Mouse (Mus musculus) inflammation-experienced regulatory T-cells, adult 6 months (primary cell): ENCODE data around the gene Vegfb. TPM values are rescaled to one million over a fixed set of nuclear protein-coding genes. Genes with fewer than 3 reads are reported as not detected.

Source experiments
- ATAC-seq: one replicate; pipeline ENCODE4 v1.8.0; 2017
- polyA plus RNA-seq, 3 experiments: library from polyadenylated mRNA; unstranded; fragments of 100-300 nt; shearing (Covaris generic); gene quantifications; one replicate each; pipeline ENCODE4 v1.2.1; 2017

Gene Vegfb
- polyA plus RNA-seq, 3 experiments from 2014 or later: 2.5 to 3.6 (median 3.5) TPM

DNA sequence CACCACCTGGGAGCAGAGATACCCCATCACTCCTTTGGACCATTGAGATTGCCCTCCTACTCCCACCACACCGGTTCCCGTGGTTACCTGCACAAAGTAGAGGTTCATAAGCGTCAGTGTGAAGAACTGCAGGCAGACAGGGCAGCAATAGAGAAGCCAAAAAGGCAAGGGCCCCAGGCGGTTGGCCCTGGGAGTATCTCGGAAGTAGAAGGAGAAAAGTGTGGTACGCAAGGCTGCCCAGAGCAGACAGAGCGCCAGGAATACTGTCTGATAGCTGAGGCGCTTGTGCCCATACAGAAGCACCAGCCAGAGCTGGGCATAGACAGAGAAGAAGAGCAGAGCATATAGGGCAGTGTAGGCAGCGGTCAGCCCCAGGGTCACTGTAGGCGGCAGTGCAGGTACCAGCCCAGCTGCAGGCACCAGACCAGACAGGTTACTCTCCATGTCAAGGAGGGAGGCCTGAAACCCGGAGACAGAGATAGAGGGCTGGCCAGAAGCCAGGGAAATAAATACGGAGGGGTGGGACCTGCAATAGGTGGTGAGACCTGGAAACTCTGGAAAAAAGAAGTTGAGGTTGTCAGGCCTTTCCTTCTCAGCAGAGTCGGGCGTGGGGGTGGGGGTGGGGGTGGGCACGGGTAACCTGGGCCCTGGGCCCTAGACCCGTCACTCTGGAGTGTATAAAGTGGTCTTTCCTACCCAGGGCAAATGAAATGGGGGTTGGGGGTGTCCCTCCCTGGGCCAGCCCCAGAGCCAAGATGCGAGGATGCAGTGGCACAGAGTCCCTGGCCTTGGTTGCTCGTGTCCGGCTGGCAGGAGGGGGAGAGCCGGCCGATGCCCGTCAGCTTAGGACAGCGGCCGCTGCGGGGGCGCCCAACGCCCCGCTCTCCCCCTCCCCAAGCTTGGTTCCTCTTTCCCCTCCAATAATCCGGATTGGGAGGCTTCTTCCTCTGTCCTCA, 46.8 kb downstream of the Vegfb start:
- no peak for ATAC-seq

GRCm38 (mm10) chr19:6939106-6940002, 48.1 kb downstream of the Vegfb start:
- ATAC-seq: no peak

DNA sequence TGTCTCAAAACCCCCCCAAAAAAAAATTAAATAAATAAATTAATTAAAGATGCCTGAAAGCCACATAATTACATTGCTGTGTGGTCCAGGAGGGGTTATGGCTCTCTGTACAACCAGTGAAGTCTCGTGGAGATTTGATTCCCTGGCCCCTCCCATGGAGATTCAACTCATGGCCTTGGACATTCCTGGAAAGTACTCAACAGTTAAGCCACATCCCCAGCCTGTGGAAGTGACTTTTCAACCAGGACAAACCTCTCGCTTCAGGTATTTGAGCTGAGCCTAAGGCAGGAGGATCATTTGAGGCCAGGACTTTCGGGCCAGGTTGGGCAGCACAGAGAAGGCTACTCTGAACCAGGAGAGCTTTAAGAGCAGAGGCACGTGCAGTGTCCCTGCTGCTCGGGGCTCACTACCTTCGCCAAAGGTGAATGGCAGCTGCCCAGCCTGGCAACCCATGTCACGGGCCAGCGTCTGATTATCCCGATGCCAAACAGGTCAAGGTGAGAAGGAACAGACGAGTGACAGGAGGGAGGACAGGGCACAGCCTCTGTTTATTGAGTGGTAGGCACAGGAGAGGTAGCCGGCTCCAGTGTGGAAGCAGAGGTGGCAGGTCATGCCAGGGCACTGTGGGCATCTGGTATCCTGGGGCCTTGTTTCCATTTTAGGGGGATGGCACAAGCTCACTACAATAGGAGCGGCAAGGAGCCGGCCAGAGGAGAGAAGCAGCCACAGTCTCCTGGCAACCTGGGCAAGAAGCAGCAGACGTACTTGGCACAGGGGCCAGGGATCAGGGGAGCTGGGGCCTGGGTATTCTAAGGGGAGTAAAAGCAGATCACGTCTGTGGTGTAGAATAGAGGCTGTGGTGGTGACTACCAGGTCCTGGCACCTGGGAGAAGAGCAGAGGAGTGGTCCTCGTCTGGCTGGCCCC, 49.6 kb downstream of the Vegfb start:
- no peak for ATAC-seq

- ATAC-seq: no peak
Observed at GRCm38 (mm10) chr19:6936299-6936698, 51.2 kb downstream of the Vegfb start.

DNA sequence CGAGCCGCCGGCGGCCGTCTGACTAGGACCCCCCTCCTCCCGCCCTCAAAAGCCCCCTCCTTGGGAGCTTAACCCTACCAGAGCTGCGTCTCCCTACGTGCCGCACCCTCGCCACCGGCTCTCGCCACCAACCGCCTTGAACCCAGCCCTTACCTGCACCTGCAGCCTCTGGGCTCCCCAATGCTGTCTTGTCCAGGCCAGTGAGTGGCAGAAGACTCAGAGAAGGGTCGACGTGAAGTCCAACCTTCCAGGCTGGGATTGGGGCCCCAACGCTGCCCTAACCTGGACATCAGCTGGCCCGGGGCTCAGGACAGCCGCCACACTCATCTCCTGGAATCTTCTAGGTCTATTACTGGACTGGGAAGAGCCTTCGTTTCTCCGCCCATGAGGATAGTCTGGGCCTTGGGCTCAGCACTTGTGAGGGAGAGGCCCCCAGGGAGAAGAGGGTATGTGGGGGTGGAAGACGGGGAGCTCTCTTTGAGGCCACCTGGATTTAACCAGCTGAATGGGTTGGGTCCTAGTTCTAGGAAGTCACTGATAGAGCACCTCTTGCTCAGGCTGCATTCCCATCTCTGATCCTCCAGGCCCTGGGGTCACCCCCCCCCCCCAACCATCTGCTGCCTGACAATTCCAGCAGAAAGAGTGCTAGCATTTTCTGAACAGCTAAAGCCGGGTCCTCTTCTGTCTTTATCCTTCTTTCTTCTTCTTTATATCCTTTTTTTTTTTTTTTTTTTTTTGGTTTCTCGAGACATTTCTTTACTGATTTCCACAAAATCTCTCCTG, 53.1 kb downstream of the Vegfb start, which contains the start of gene Kcnk4:
Gene Kcnk4 (minus strand): TSS at position 321 of the 783 bp plus-strand sequence.
- no peak for ATAC-seq

DNA sequence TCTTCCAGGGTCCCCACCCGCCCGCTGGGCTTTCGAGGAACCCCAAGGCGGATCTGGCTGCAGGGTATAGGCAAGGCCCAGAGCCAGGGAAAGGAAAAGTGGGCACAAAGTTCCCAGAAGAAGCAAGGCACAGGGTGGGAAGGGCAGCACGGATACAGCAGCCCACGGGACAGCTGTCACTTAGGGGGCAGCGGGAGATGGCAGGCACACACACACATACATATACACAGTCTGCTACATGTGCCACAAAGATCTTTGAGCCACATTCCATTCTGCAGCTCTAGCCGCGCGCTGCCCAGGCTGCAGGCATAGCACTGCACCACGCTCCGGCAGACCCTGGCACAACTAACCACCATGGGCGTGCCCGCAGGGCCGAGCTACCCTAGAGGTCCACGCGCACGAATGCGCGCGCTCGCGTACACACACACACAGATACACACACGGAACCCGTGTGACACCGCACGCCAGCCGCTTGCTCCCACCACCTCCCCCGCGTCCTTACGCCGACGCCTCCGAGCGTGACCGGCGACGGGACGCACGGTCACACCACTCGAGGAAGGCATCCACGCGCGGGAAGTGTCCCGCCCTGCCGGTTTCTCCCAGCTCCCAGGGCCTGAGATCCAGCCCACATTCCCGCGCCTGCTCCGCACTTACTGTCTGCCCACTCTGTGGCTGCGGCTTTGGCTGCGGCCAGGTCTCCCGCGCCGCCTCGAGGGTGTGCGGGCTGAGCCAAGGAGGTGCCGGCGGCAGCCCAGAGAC, 53.8 kb downstream of the Vegfb start:
- ATAC-seq: no peak

DNA sequence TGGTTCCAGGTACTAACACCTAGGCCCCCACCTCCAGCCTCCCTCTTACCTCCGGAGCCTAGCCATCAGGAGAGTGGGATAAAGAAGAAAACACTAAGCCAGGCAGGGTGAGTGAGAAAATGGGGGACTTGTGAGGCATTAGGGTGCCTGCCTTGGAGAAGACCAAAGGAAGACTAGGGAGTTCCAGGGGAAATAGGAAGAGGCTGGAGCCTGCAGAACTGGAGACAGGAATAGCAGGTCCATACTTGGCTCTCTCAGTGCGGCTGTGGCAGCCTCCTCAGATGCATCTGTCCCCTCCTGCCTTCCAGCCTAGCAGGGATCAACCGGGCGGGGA, 54.4 kb downstream of the Vegfb start:
- no peak for ATAC-seq

Other genes with a start within 250 kb of the Vegfb start
- 10 to 100 TPM in 1 of 3 experiments, 1 to 10 TPM in 2; 7.4 to 13.5 (median 8.6) TPM for gene Rps6ka4, start 147.0 kb downstream of the Vegfb start, polyA plus RNA-seq
- gene Ccdc88b, start 129.4 kb downstream of the Vegfb start, polyA plus RNA-seq: 1 to 10 TPM; 4.4 to 5.8 (median 4.7) TPM
- 100 to 1,000 TPM; 143 to 219 (median 200) TPM for gene Trmt112, start 78.0 kb downstream of the Vegfb start, polyA plus RNA-seq
- 100 to 1,000 TPM; 209 to 245 (median 241) TPM for gene Prdx5, start 77.5 kb downstream of the Vegfb start, polyA plus RNA-seq
- 1 to 10 TPM; 2.3 to 4.4 (median 4.2) TPM for gene Esrra, start 65.8 kb downstream of the Vegfb start, polyA plus RNA-seq
- gene Catsperz, start 62.3 kb downstream of the Vegfb start, polyA plus RNA-seq: under 1 TPM in 1 of 3 experiments, not detected in 2; 0.59 TPM
- gene Kcnk4, start 53.1 kb downstream of the Vegfb start, polyA plus RNA-seq: not detected
- gene Bad, start 45.8 kb downstream of the Vegfb start, polyA plus RNA-seq: 10 to 100 TPM; 42.9 to 55.0 (median 47.6) TPM
- gene Gpr137, start 45.2 kb downstream of the Vegfb start, polyA plus RNA-seq: 10 to 100 TPM in 1 of 3 experiments, 1 to 10 TPM in 2; 4.6 to 13.0 (median 9.1) TPM
- 10 to 100 TPM; 18.2 to 35.2 (median 29.7) TPM for gene Ppp1r14b, start 12.7 kb downstream of the Vegfb start, polyA plus RNA-seq
- 1 to 10 TPM; 2.8 to 4.3 (median 3.6) TPM for gene Plcb3, start 11.2 kb downstream of the Vegfb start, polyA plus RNA-seq
- gene Fkbp2, start 7.2 kb downstream of the Vegfb start, polyA plus RNA-seq: 100 to 1,000 TPM in 1 of 3 experiments, 10 to 100 TPM in 2; 44.0 to 102 (median 47.1) TPM
- gene Dnajc4, start 4.9 kb upstream of the Vegfb start, polyA plus RNA-seq: 10 to 100 TPM; 34.1 to 59.7 (median 59.0) TPM
- gene Nudt22, start 8.5 kb upstream of the Vegfb start, polyA plus RNA-seq: 10 to 100 TPM; 23.7 to 35.3 (median 33.7) TPM
- gene Trpt1, start 8.5 kb upstream of the Vegfb start, polyA plus RNA-seq: 10 to 100 TPM in 1 of 3 experiments, 1 to 10 TPM in 2; 6.4 to 12.8 (median 8.2) TPM
- 100 to 1,000 TPM; 253 to 288 (median 257) TPM for gene Fermt3, start 31.8 kb upstream of the Vegfb start, polyA plus RNA-seq
- gene Stip1, start 52.3 kb upstream of the Vegfb start, polyA plus RNA-seq: 100 to 1,000 TPM; 104 to 160 (median 120) TPM
- gene Macrod1, start 69.2 kb upstream of the Vegfb start, polyA plus RNA-seq: 1 to 10 TPM in 2 of 3 experiments, under 1 TPM in 1; 0.99 to 3.1 (median 1.8) TPM
- under 1 TPM in 1 of 3 experiments, not detected in 2; 0.20 TPM for gene Flrt1, start 118.1 kb upstream of the Vegfb start, polyA plus RNA-seq
- 100 to 1,000 TPM; 164 to 183 (median 169) TPM for gene Otub1, start 218.7 kb upstream of the Vegfb start, polyA plus RNA-seq
- 100 to 1,000 TPM; 284 to 445 (median 299) TPM for gene Cox8a, start 230.0 kb upstream of the Vegfb start, polyA plus RNA-seq